In genomic region chr1:173548798-173549197, GRCm38 (mm10) we compare ENCODE assay signal across 30 mouse cellular contexts. TPM values are rescaled to one million over a fixed set of nuclear protein-coding genes. Genes with fewer than 3 reads are reported as not detected.
"Had no signal": no experiment of that assay in that cellular context is flagged by ENCODE, and none has a peak within 500 bp of the region (broad histone marks: within the 10 kb centered on the region; RNA-seq: fewer than 3 reads in every experiment).

No protein-coding gene starts in this region.

RNA-seq across cellular contexts. Expression of gene Ifi214, which starts 13.0 kb away (rescaled TPM):
- total RNA-seq: left cerebral cortex, postnatal 10 days; left cerebral cortex, postnatal 14 days; left cerebral cortex, postnatal 25 days; left cerebral cortex, postnatal 36 days; left cerebral cortex, postnatal 4 days; midbrain, postnatal 0 days had no signal
- polyA plus RNA-seq: limb, embryonic 10.5 days; limb, embryonic 11.5 days; limb, embryonic 12.5 days; limb, embryonic 13.5 days; limb, embryonic 14.5 days; limb, embryonic 15.5 days; liver, adult 2 months; liver, embryonic 11.5 days; liver, embryonic 12.5 days; liver, embryonic 13.5 days; liver, embryonic 14.5 days; lung, embryonic 14.5 days; lung, embryonic 16.5 days; lung, postnatal 0 days; midbrain, embryonic 10.5 days; midbrain, embryonic 11.5 days; midbrain, embryonic 12.5 days; midbrain, embryonic 13.5 days; midbrain, embryonic 14.5 days; midbrain, embryonic 15.5 days; midbrain, embryonic 16.5 days; midbrain, postnatal 0 days; myocyte; neural tube, embryonic 11.5 days; neural tube, embryonic 12.5 days had no signal

RNA-seq across cellular contexts. Expression of gene Ifi213, which starts 50.3 kb away (rescaled TPM):
- total RNA-seq: left cerebral cortex, postnatal 10 days; left cerebral cortex, postnatal 14 days; left cerebral cortex, postnatal 25 days; left cerebral cortex, postnatal 36 days had no signal
- polyA plus RNA-seq: limb, embryonic 10.5 days; limb, embryonic 11.5 days; limb, embryonic 12.5 days; limb, embryonic 13.5 days; liver, embryonic 11.5 days; liver, embryonic 12.5 days; liver, embryonic 13.5 days; lung, embryonic 14.5 days; lung, embryonic 16.5 days; midbrain, embryonic 10.5 days; midbrain, embryonic 11.5 days; midbrain, embryonic 12.5 days; midbrain, embryonic 16.5 days; midbrain, postnatal 0 days; myocyte; neural tube, embryonic 11.5 days; neural tube, embryonic 12.5 days had no signal

RNA-seq across cellular contexts. Expression of gene Ifi206, which starts 58.0 kb away (rescaled TPM):
- total RNA-seq: left cerebral cortex, postnatal 10 days; left cerebral cortex, postnatal 14 days; left cerebral cortex, postnatal 25 days; left cerebral cortex, postnatal 36 days; left cerebral cortex, postnatal 4 days had no signal
- polyA plus RNA-seq: limb, embryonic 10.5 days; limb, embryonic 11.5 days; limb, embryonic 12.5 days; limb, embryonic 13.5 days; liver, embryonic 11.5 days; midbrain, embryonic 10.5 days; midbrain, embryonic 11.5 days; midbrain, embryonic 12.5 days; midbrain, embryonic 13.5 days; midbrain, embryonic 15.5 days; midbrain, embryonic 16.5 days; midbrain, postnatal 0 days; neural tube, embryonic 11.5 days; neural tube, embryonic 12.5 days had no signal
